Mouse (Mus musculus): ENCODE measurements at regions not wholly inside any gene's neighbourhood (a gene's known extent, or its start where the extent isn't known, plus 50 kb on each side); places are given as distances from the start of the nearest gene placed in this dataset.

DNA sequence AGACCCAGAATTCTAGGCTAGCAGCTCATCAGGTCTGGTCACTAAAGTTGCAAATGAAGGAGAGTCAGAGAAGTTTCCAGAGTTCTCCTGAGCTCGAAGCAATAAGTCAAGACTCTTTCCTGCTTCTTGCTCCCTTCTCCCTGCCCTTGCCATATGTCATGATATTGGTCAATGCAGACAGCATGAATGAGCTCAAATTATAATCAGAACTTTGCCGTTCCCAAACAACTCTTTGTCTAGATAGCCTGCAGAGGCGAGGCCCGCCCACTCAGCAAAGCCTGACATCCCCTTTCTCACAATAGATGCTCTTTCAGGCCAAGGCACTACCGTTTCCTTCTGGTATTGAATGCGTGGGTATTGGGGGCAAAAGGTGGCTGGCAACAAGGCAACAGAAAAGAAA, 204.0 kb upstream of the Ncam1 start:
- Histone ChIP-seq H3K79me2 (ENCODE audit: control insufficient read depth, insufficient read depth, low read length, poor library complexity) (no peaks in the 10 kb centered on the region), H3K4me3 (ENCODE audit: control insufficient read depth in 1 of 2, insufficient read depth in 1 of 2, low read depth in 2 of 2, low read length in 2 of 2) (no peak overlapping the region), H3K9ac (ENCODE audit: control insufficient read depth, low read depth, low read length, poor library complexity, severe bottlenecking) (no peak overlapping the region), H3K27me3 (ENCODE audit: control insufficient read depth in 1 of 2, insufficient read depth in 2 of 2, low read length in 2 of 2) (no peaks in the 10 kb centered on the region), H3K36me3 (ENCODE audit: control insufficient read depth in 1 of 2, insufficient read depth in 2 of 2, low read length in 2 of 2) (no peaks in the 10 kb centered on the region), H3K27ac (ENCODE audit: control insufficient read depth, low read depth, low read length) (no peak overlapping the region), H3K9me3 (replicated peaks; ENCODE audit: insufficient read depth, low read length) (no peaks in the 10 kb centered on the region), H3K4me1 (ENCODE audit: control insufficient read depth in 1 of 2, insufficient read depth in 2 of 2, low read length in 2 of 2) (no peaks in the 10 kb centered on the region)
- no peak for TF ChIP-seq ELF1 (IDR thresholded peaks at IDR 0.05; ENCODE audit: low read depth, low read length)
- no peak for TF ChIP-seq ZMIZ1 (IDR thresholded peaks at IDR 0.05; ENCODE audit: low read depth, low read length)
- no peak for TF ChIP-seq NRF1 (IDR thresholded peaks at IDR 0.05; ENCODE audit: insufficient read depth, low read depth, low read length, poor library complexity, severe bottlenecking)
- TF ChIP-seq TAL1 (IDR thresholded peaks at IDR 0.05; ENCODE audit: low read length) = no peak
- no peak for TF ChIP-seq MEF2A (IDR thresholded peaks at IDR 0.05; ENCODE audit: extremely low read depth, insufficient replicate concordance, low read depth, low read length, poor library complexity, severe bottlenecking)
- no peak for TF ChIP-seq CHD1 (IDR thresholded peaks at IDR 0.05; ENCODE audit: low read depth, low read length)
- no peak for TF ChIP-seq GATA1 (IDR thresholded peaks at IDR 0.05; ENCODE audit: low read depth, low read length)
- no peak for TF ChIP-seq TBP (IDR thresholded peaks at IDR 0.05; ENCODE audit: low read depth, low read length)
- no peak for TF ChIP-seq KAT2A (conservative IDR thresholded peaks at IDR 0.05; ENCODE audit: low read depth, low read length)
- TF ChIP-seq MAX (IDR thresholded peaks at IDR 0.05; ENCODE audit: low read length) = no peak
- TF ChIP-seq SMC3 (IDR thresholded peaks at IDR 0.05; ENCODE audit: low read depth, low read length) = no peak
- DNase-seq (ENCODE audit: low read depth, low spot score) = no peak

- TF ChIP-seq JUND (IDR thresholded peaks at IDR 0.05; ENCODE audit: low read depth, low read length) (no peak), MYB (IDR thresholded peaks at IDR 0.05; ENCODE audit: low read depth, low read length) (no peak), POLR2AphosphoS2 (IDR thresholded peaks at IDR 0.05; ENCODE audit: low read length) (no peak), ZNF384 (IDR thresholded peaks at IDR 0.05; ENCODE audit: low read depth, low read length) (no peak), MAFK (IDR thresholded peaks at IDR 0.05; ENCODE audit: borderline replicate concordance, low read depth, low read length) (no peak), POLR2AphosphoS5 (IDR thresholded peaks at IDR 0.05; ENCODE audit: borderline replicate concordance, low read depth, low read length) (no peak), ETS1 (IDR thresholded peaks at IDR 0.05; ENCODE audit: low read depth, low read length) (no peak), ZC3H11A (IDR thresholded peaks at IDR 0.05; ENCODE audit: low read depth, low read length) (no peak), CHD2 (IDR thresholded peaks at IDR 0.05; ENCODE audit: low read length) (no peak), NELFE (IDR thresholded peaks at IDR 0.05; ENCODE audit: low read depth, low read length) (no peak), EP300 (IDR thresholded peaks at IDR 0.05; ENCODE audit: low read depth in 1 of 2, low read length in 2 of 2) (no peak), HCFC1 (IDR thresholded peaks at IDR 0.05; ENCODE audit: low read depth, low read length) (no peak), CTCF (IDR thresholded peaks at IDR 0.05 in 2 of 3, conservative IDR thresholded peaks at IDR 0.05 in 1 of 3; ENCODE audit: control insufficient read depth in 1 of 3, insufficient read depth in 1 of 3, low read depth in 2 of 3, low read length in 3 of 3, poor library complexity in 1 of 3, severe bottlenecking in 1 of 3) (no peak), ZMIZ1 (IDR thresholded peaks at IDR 0.05; ENCODE audit: low read depth, low read length) (no peak), MEF2A (IDR thresholded peaks at IDR 0.05; ENCODE audit: extremely low read depth, insufficient replicate concordance, low read depth, low read length, poor library complexity, severe bottlenecking) (no peak), USF1 (IDR thresholded peaks at IDR 0.05; ENCODE audit: low read depth, low read length) (no peak)
- H3K9ac ChIP-seq (ENCODE audit: control insufficient read depth, low read depth, low read length, poor library complexity, severe bottlenecking) = no peak overlapping the region
- H3K79me2 ChIP-seq (ENCODE audit: control insufficient read depth, insufficient read depth, low read length, poor library complexity) = no peaks in the 10 kb centered on the region
- no peak for DNase-seq (ENCODE audit: low read depth, low spot score)
- H3K9me3 ChIP-seq (replicated peaks; ENCODE audit: insufficient read depth, low read length) = no peaks in the 10 kb centered on the region
- H3K27me3 ChIP-seq (ENCODE audit: control insufficient read depth in 1 of 2, insufficient read depth in 2 of 2, low read length in 2 of 2) = no peaks in the 10 kb centered on the region
- no peaks in the 10 kb centered on the region for H3K4me1 ChIP-seq (ENCODE audit: control insufficient read depth in 1 of 2, insufficient read depth in 2 of 2, low read length in 2 of 2)
- H3K36me3 ChIP-seq (ENCODE audit: control insufficient read depth in 1 of 2, insufficient read depth in 2 of 2, low read length in 2 of 2) = no peaks in the 10 kb centered on the region
- no peak overlapping the region for H3K4me3 ChIP-seq (ENCODE audit: control insufficient read depth in 1 of 2, insufficient read depth in 1 of 2, low read depth in 2 of 2, low read length in 2 of 2)
- no peak overlapping the region for H3K27ac ChIP-seq (ENCODE audit: control insufficient read depth, low read depth, low read length)
Observed at GRCm38 (mm10) chr9:50000497-50001404, 202.0 kb upstream of the Ncam1 start.

Measured in MEL (cell line).